Comparison of ENCODE assay signal across 12 mouse cellular contexts in the genomic region with DNA sequence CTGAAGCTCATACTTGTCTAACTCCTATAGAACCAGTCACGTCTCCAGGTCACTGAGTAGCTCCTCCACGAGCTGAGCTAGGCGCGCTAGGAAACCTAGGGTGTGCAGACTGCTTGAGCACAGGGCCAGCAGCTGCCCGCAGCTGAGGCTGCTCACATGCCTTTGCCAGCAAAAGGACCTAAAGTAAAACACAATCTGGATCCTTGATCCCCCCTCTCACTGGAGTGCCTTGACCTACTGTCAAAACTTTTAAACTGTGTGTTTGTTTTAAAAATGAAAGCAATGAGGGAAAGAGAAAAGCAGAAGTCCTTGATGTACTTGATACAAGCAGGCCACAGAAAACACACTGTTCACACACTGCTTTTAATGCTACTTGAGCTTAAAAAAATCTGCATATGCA. TPM values are rescaled to one million over a fixed set of nuclear protein-coding genes. Genes with fewer than 3 reads are reported as not detected.
DNase-seq lines count a peak whose midpoint lies in the region; ATAC-seq and TF ChIP-seq lines count a peak whose summit lies in the region.
"Had no signal": no experiment of that assay in that cellular context is flagged by ENCODE, and none has a peak within 500 bp of the region (broad histone marks: within the 10 kb centered on the region; RNA-seq: fewer than 3 reads in every experiment).

No protein-coding gene starts in this region.

- 29% methylated on average over 5 of the region's 5 CpGs for WGBS in lung, adult 2 months

- H3K4me3 ChIP-seq in lung, adult 2 months (replicated peaks; ENCODE audit: extremely low read depth, low read depth, low read length): no peak overlapping the region
- peak overlapping the region; percentile 62 for H3K4me3 ChIP-seq in megakaryocyte, embryonic 14.5 days (replicated peaks)
- H3K4me3 ChIP-seq: heart, embryonic 10.5 days; limb, embryonic 12.5 days; midbrain, embryonic 12.5 days had no signal

- H3K36me3 ChIP-seq in megakaryocyte, embryonic 14.5 days (replicated peaks; ENCODE audit: low read length): peaks cover 18% of the 10 kb centered on the region
- H3K36me3 ChIP-seq: midbrain, embryonic 12.5 days had no signal

- intact Hi-C loops in left cerebral cortex, postnatal 25 days (cut with DNase I): no loop called here

- TF ChIP-seq POLR2A in lung, adult 2 months (IDR thresholded peaks at IDR 0.05; ENCODE audit: borderline replicate concordance, extremely low read depth, low read depth, low read length): no peak

- ATAC-seq in hematopoietic stem cell, adult 5-6 weeks (replicated peaks in 1 of 2; ENCODE audit: insufficient read depth in 1 of 2, low FRiP score in 2 of 2, low TSS enrichment in 1 of 2, low read depth in 1 of 2, poor library complexity in 2 of 2, severe bottlenecking in 2 of 2): peak; percentile 65 to 76

- DNase-seq in adrenal gland, adult 8-10 months: peak; percentile 46
- no peak for DNase-seq in adrenal gland, postnatal 4 days (ENCODE audit: low spot score in 2 of 2)
- peak; percentile 23 for DNase-seq in lung, adult 2 months
- no peak for DNase-seq in lung, postnatal 25 days (ENCODE audit: low spot score)
- no peak for DNase-seq in cerebellum, adult 18-20 months
- DNase-seq in left cerebral cortex, postnatal 25 days (ENCODE audit: low spot score in 2 of 2): no peak
- DNase-seq: cerebellum, adult 11-12 months had no signal

- H3K9me3 ChIP-seq in megakaryocyte, embryonic 14.5 days: no peaks in the 10 kb centered on the region
- H3K9me3 ChIP-seq: heart, embryonic 10.5 days; limb, embryonic 12.5 days; midbrain, embryonic 12.5 days had no signal

- peaks cover 32% of the 10 kb centered on the region for H3K4me1 ChIP-seq in lung, adult 2 months (ENCODE audit: control insufficient read depth, insufficient read depth, low read length)
- peaks cover 68% of the 10 kb centered on the region for H3K4me1 ChIP-seq in megakaryocyte, embryonic 14.5 days

- no peaks in the 10 kb centered on the region for H3K27me3 ChIP-seq in megakaryocyte, embryonic 14.5 days (replicated peaks)
- H3K27me3 ChIP-seq: limb, embryonic 12.5 days; midbrain, embryonic 12.5 days had no signal

- no peak for TF ChIP-seq CTCF in lung, adult 2 months (IDR thresholded peaks at IDR 0.05; ENCODE audit: insufficient read depth, low read length)

RNA-seq across cellular contexts. Expression of a gene that starts 31.1 kb away (rescaled TPM):
- 10 to 100 TPM; 70.8 to 89.2 (median 76.8) TPM for total RNA-seq in adrenal gland, adult 8-10 months (2022)
- 10 to 100 TPM; 72.4 to 78.6 TPM for total RNA-seq in adrenal gland, postnatal 4 days (2021)
- polyA plus RNA-seq in lung, adult 2 months (2012; rRNA removed): 108 and 150 TPM in 2 replicates
- 112 and 159 TPM in 2 replicates for total RNA-seq in hematopoietic stem cell, adult 5-6 weeks (2017)
- polyA plus RNA-seq in megakaryocyte, embryonic 14.5 days (2012; ENCODE audit: insufficient read depth, low replicate concordance): 10.2 and 91.5 TPM in 2 replicates
- total RNA-seq in left cerebral cortex, postnatal 25 days (2021): 10 to 100 TPM; 69.5 TPM

Comparison
In these comparisons a context has a peak if more than half of its experiments do, and no peak if none do; other contexts are left out.
1. DNase-seq: peak in adrenal gland, adult 8-10 months (single experiment) and lung, adult 2 months (single experiment); none in adrenal gland, postnatal 4 days (0 of 2), lung, postnatal 25 days (single experiment), cerebellum, adult 18-20 months (0 of 2) and left cerebral cortex, postnatal 25 days (0 of 2).